Mouse (Mus musculus) MEL (cell line): ENCODE measurements around the gene Olfr593. TPM values are rescaled to one million over a fixed set of nuclear protein-coding genes. Genes with fewer than 3 reads are reported as not detected.
"Not testable (repeated sequence)": the region's sequence is repeated elsewhere in the genome, so short reads cannot be mapped to it uniquely, and the experiment has no call there.

Source experiments
- DNase-seq: peaks from one replicate; pipeline ENCODE4 v3.0.0; 2011; ENCODE audit warnings: low read depth, low spot score
- H3K27ac ChIP-seq: 2 replicates; pipeline ENCODE4 v1.5.1; 2012; ENCODE audit warnings: low read depth, mild to moderate bottlenecking, control low read depth, low read length, moderate library complexity; ENCODE audit not compliant: control insufficient read depth
- H3K27me3 ChIP-seq, 2 experiments: fragments of 150-350 bp in 1 of 2; sonication (generic) in 1 of 2; 2 replicates each; pipeline ENCODE4 v1.6.1; 2012; ENCODE audit warnings: low read length in 2 of 2, mild to moderate bottlenecking in 2 of 2, improper control_type of control experiment in 1 of 2, moderate library complexity in 1 of 2; ENCODE audit not compliant: insufficient read depth in 2 of 2, control insufficient read depth in 1 of 2
- H3K36me3 ChIP-seq, 2 experiments: 2 replicates each; pipeline ENCODE4 v1.6.1; 2012 to 2014; ENCODE audit warnings: low read length in 2 of 2, improper control_type of control experiment in 1 of 2, inconsistent platforms in 1 of 2, mild to moderate bottlenecking in 1 of 2; ENCODE audit not compliant: insufficient read depth in 2 of 2, control insufficient read depth in 1 of 2
- H3K4me1 ChIP-seq, 2 experiments: fragments of 150-350 bp in 1 of 2; sonication (generic) in 1 of 2; 2 replicates each; pipeline ENCODE4 v1.6.1; 2012; ENCODE audit warnings: low read length in 2 of 2, improper control_type of control experiment in 1 of 2, mild to moderate bottlenecking in 1 of 2; ENCODE audit not compliant: insufficient read depth in 2 of 2, control insufficient read depth in 1 of 2
- H3K4me3 ChIP-seq, 2 experiments: fragments of 150-350 bp in 1 of 2; sonication (generic) in 1 of 2; 2 replicates each; pipeline ENCODE4 v1.5.1; 2012; ENCODE audit warnings: low read depth in 2 of 2, low read length in 2 of 2, mild to moderate bottlenecking in 2 of 2, moderate library complexity in 2 of 2, control low read depth in 1 of 2, improper control_type of control experiment in 1 of 2; ENCODE audit not compliant: control insufficient read depth in 1 of 2, insufficient read depth in 1 of 2
- H3K79me2 ChIP-seq: 2 replicates; pipeline ENCODE4 v1.6.1; 2012; ENCODE audit warnings: mild to moderate bottlenecking, low read length, moderate library complexity; ENCODE audit not compliant: control insufficient read depth, poor library complexity, insufficient read depth
- H3K9ac ChIP-seq: 2 replicates; pipeline ENCODE4 v1.6.1; 2012; ENCODE audit warnings: low read depth, mild to moderate bottlenecking, control low read depth, low read length, moderate library complexity; ENCODE audit not compliant: control insufficient read depth, poor library complexity, severe bottlenecking
- H3K9me3 ChIP-seq: fragments of 150-350 bp; sonication (generic); replicated peaks from 2 replicates; pipeline ENCODE4 v1.6.1; 2012; ENCODE audit warnings: mild to moderate bottlenecking, low read length, improper control_type of control experiment, moderate library complexity; ENCODE audit not compliant: insufficient read depth
- BHLHE40 ChIP-seq: IDR thresholded peaks from 2 replicates; pipeline ENCODE4 v1.6.1; 2012; ENCODE audit warnings: low read depth, mild to moderate bottlenecking, inconsistent platforms, low read length, improper control_type of control experiment, borderline replicate concordance
- EP300 ChIP-seq, 2 experiments: IDR thresholded peaks; 2 replicates each; pipeline ENCODE4 v1.6.1; 2011; ENCODE audit warnings: improper control_type of control experiment in 2 of 2, low read length in 2 of 2, low read depth in 1 of 2, mild to moderate bottlenecking in 1 of 2
- ETS1 ChIP-seq: IDR thresholded peaks from 2 replicates; pipeline ENCODE4 v1.6.1; 2012; ENCODE audit warnings: low read depth, mild to moderate bottlenecking, inconsistent platforms, low read length, improper control_type of control experiment, moderate library complexity
- MAFK ChIP-seq: IDR thresholded peaks from 2 replicates; pipeline ENCODE4 v1.6.1; 2011; ENCODE audit warnings: low read depth, mild to moderate bottlenecking, low read length, improper control_type of control experiment, borderline replicate concordance
- MAX ChIP-seq: IDR thresholded peaks from 2 replicates; pipeline ENCODE4 v1.6.1; 2011; ENCODE audit warnings: low read length, improper control_type of control experiment
- MAZ ChIP-seq: IDR thresholded peaks from 2 replicates; pipeline ENCODE4 v1.6.1; 2012; ENCODE audit warnings: low read depth, mild to moderate bottlenecking, inconsistent platforms, low read length, improper control_type of control experiment
- MYB ChIP-seq: IDR thresholded peaks from 2 replicates; pipeline ENCODE4 v1.6.1; 2011; ENCODE audit warnings: mild to moderate bottlenecking, low read depth, low read length, improper control_type of control experiment
- NRF1 ChIP-seq: IDR thresholded peaks from 2 replicates; pipeline ENCODE4 v1.6.1; 2014; ENCODE audit warnings: low read depth, mild to moderate bottlenecking, inconsistent platforms, low read length, improper control_type of control experiment, moderate library complexity; ENCODE audit not compliant: poor library complexity, insufficient read depth, severe bottlenecking
- POLR2A ChIP-seq, 2 experiments: IDR thresholded peaks; 2 replicates each; pipeline ENCODE4 v1.6.1; 2011 to 2012; ENCODE audit warnings: low read length in 2 of 2, mild to moderate bottlenecking in 2 of 2, control low read depth in 1 of 2, improper control_type of control experiment in 1 of 2, low read depth in 1 of 2, moderate library complexity in 1 of 2; ENCODE audit not compliant: control insufficient read depth in 1 of 2, insufficient read depth in 1 of 2, poor library complexity in 1 of 2
- RAD21 ChIP-seq: IDR thresholded peaks from 2 replicates; pipeline ENCODE4 v1.6.1; 2011; ENCODE audit warnings: mild to moderate bottlenecking, low read depth, low read length, improper control_type of control experiment
- SIN3A ChIP-seq: IDR thresholded peaks from 2 replicates; pipeline ENCODE4 v1.6.1; 2012; ENCODE audit warnings: low read length, improper control_type of control experiment, inconsistent platforms
- UBTF ChIP-seq: IDR thresholded peaks from 2 replicates; pipeline ENCODE4 v1.6.1; 2012; ENCODE audit warnings: low read depth, mild to moderate bottlenecking, inconsistent platforms, low read length, improper control_type of control experiment, moderate library complexity, borderline replicate concordance; ENCODE audit not compliant: insufficient read depth
- ZMIZ1 ChIP-seq: IDR thresholded peaks from 2 replicates; pipeline ENCODE4 v1.6.1; 2012; ENCODE audit warnings: low read depth, mild to moderate bottlenecking, inconsistent platforms, low read length, improper control_type of control experiment, moderate library complexity
- polyA plus RNA-seq, 2 experiments: library from polyadenylated mRNA; stranded (reverse) in 1 of 2; unstranded in 1 of 2; fragments of >175 nt in 1 of 2; fragments of >200 nt in 1 of 2; gene quantifications; 2 replicates each; pipeline versions ENCODE4 v1.2.1 to v1.2.4; 2012; ENCODE audit warnings: low replicate concordance in 2 of 2, low read depth in 1 of 2; ENCODE audit not compliant: insufficient read length in 2 of 2, insufficient read depth in 1 of 2, missing spikeins in 1 of 2
- total RNA-seq: library from RNA; depleted of rRNA; stranded (reverse); fragments of 300-350 nt; gene quantifications from 2 replicates; pipeline ENCODE4 v1.2.3, GENCODE M21; 2012

Olfr593 gene
- total and polyA plus RNA-seq, 3 experiments = not detected

DNA sequence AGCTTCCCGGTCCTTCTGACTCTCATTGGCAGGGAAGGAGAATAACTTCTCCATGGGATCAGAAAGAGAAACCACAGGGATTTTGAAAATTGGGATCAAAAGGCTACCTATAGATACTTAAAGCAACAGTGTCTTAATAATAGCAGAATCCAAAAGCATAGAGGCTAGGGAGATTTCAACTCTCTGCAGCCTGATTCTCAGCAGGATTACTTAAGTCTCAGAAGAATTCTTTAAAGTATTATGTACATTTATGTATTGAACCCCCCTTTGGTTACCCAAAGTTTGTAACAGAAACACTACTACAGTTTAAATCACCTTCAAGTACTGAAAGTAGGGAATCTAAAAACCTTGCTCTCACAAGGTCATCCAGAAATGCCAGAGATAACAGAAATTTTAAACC lies 33.4 kb upstream of the Olfr593 start, which contains the start of gene Olfr591:
Gene Olfr591, minus strand, starts transcription at position 101 of the 400 bp plus-strand sequence.
- no peak for DNase-seq
- H3K4me1 ChIP-seq = no peaks in the 10 kb centered on the region
- no peak within 1 kb of the TSS for H3K27ac ChIP-seq
- no peaks in the 10 kb centered on the region for H3K9me3 ChIP-seq
- H3K27me3 ChIP-seq = no peaks in the 10 kb centered on the region
- no peaks in the 10 kb centered on the region for H3K36me3 ChIP-seq
- TF ChIP-seq BHLHE40 = no peak
- TF ChIP-seq UBTF = no peak
- TF ChIP-seq POLR2A (IDR thresholded peaks at IDR 0.05; ENCODE audit: control insufficient read depth in 1 of 2, insufficient read depth in 1 of 2, low read depth in 1 of 2, low read length in 2 of 2, poor library complexity in 1 of 2) = no peak
- TF ChIP-seq MAX = no peak
- TF ChIP-seq NRF1 = no peak
- no peak for TF ChIP-seq SIN3A
- TF ChIP-seq EP300 (IDR thresholded peaks at IDR 0.05; ENCODE audit: low read depth in 1 of 2, low read length in 2 of 2) = no peak
- TF ChIP-seq ZMIZ1 = no peak
- no peak for TF ChIP-seq RAD21
- no peak for TF ChIP-seq ETS1
- TF ChIP-seq MAZ = no peak
- no peak for TF ChIP-seq MAFK
- TF ChIP-seq MYB = no peak
- no peaks in the 10 kb centered on the region for H3K79me2 ChIP-seq
- H3K9ac ChIP-seq = no peak within 1 kb of the TSS
- no peak within 1 kb of the TSS for H3K4me3 ChIP-seq

DNA sequence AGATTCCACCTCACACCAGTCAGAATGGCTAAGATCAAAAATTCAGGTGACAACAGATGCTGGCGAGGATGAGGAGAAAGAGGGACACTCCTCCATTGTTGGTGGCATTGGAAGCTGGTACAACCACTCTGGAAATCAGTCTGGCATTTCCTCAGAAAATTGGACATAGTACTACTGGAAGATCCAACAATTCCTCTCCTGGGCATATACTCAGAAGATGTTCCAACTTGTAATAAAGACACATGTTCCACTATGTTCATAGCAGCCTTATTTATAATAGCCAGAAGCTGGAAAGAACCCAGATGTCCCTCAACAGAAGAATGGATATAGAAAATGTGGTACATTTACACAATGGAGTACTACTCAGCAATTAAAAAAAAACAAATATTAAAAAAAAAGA lies 27.2 kb upstream of the Olfr593 start, which contains the start of gene Olfr592:
Gene Olfr592, plus strand, starts transcription at position 301 of the 400 bp plus-strand sequence.
- not testable (repeated sequence) for H3K27me3 ChIP-seq, DNase-seq, H3K9ac ChIP-seq, H3K9me3 ChIP-seq, H3K79me2 ChIP-seq, H3K4me1 ChIP-seq, H3K36me3 ChIP-seq, H3K27ac ChIP-seq, H3K4me3 ChIP-seq

DNA sequence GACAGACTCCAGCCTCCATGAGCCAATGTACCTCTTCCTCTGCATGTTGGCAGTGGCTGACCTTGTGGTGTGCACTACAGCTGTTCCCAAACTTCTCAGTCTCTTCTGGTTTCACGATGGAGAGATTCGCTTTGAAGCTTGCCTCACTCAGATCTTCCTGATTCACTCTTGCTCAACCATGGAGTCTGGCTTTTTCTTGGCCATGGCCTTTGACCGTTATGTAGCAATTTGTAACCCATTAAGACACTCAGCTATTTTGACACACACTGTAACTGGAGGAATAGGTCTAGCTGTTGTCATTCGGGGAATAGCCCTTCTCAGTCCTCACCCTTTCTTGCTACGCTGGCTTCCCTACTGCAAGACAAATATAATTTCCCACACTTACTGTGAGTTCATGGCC lies 388 bp downstream of the Olfr593 start:
- H3K79me2 ChIP-seq, H3K36me3 ChIP-seq, DNase-seq, H3K9me3 ChIP-seq, H3K4me3 ChIP-seq, H3K27ac ChIP-seq, H3K27me3 ChIP-seq, H3K9ac ChIP-seq, H3K4me1 ChIP-seq: not testable (repeated sequence)
